Mouse (Mus musculus): Measurements from ENCODE around the gene Wdr43. TPM values are rescaled to one million over a fixed set of nuclear protein-coding genes. Genes with fewer than 3 reads are reported as not detected.

The Wdr43 gene
- polyA plus RNA-seq, 1 experiment, result 15.4 TPM

- no peaks in the 10 kb centered on the region for H3K36me3 ChIP-seq (replicated peaks; ENCODE audit: low read length)
Measured at GRCm38 (mm10) chr17:71695716-71696315, 80.1 kb downstream of the Wdr43 start.

GRCm38 (mm10) chr17:71696396-71696795, 80.7 kb downstream of the Wdr43 start:
- H3K27me3 ChIP-seq (replicated peaks), result peaks cover 31% of the 10 kb centered on the region
- no peak overlapping the region for H3K4me3 ChIP-seq (replicated peaks)
- H3K4me1 ChIP-seq, result peaks cover 4% of the 10 kb centered on the region
- H3K9me3 ChIP-seq, result no peaks in the 10 kb centered on the region
- H3K36me3 ChIP-seq (replicated peaks; ENCODE audit: low read length), result no peaks in the 10 kb centered on the region
- no peak for TF ChIP-seq FLI1 (IDR thresholded peaks at IDR 0.05; ENCODE audit: low read length)
- no peak for TF ChIP-seq GATA1 (IDR thresholded peaks at IDR 0.05; ENCODE audit: borderline replicate concordance, low read length)

More at GRCm38 (mm10) chr17:71695716-71696315, 80.1 kb downstream of the Wdr43 start:
- Histone ChIP-seq H3K27me3 (replicated peaks) (peaks cover 31% of the 10 kb centered on the region), H3K9me3 (no peaks in the 10 kb centered on the region), H3K4me3 (replicated peaks) (no peak overlapping the region), H3K4me1 (peaks cover 7% of the 10 kb centered on the region)
- TF ChIP-seq GATA1 (IDR thresholded peaks at IDR 0.05; ENCODE audit: borderline replicate concordance, low read length) (no peak), FLI1 (IDR thresholded peaks at IDR 0.05; ENCODE audit: low read length) (no peak)

- H3K4me1 ChIP-seq, result no peaks in the 10 kb centered on the region
- TF ChIP-seq GATA1 (IDR thresholded peaks at IDR 0.05; ENCODE audit: borderline replicate concordance, low read length), result no peak
- no peak for TF ChIP-seq FLI1 (IDR thresholded peaks at IDR 0.05; ENCODE audit: low read length)
- no peaks in the 10 kb centered on the region for H3K9me3 ChIP-seq
- H3K4me3 ChIP-seq (replicated peaks), result no peak overlapping the region
- H3K27me3 ChIP-seq (replicated peaks), result peaks cover 33% of the 10 kb centered on the region
- H3K36me3 ChIP-seq (replicated peaks; ENCODE audit: low read length), result no peaks in the 10 kb centered on the region
Measured at GRCm38 (mm10) chr17:71697896-71698618, 82.4 kb downstream of the Wdr43 start.

- no peak for TF ChIP-seq GATA1 (IDR thresholded peaks at IDR 0.05; ENCODE audit: borderline replicate concordance, low read length)
- TF ChIP-seq FLI1 (IDR thresholded peaks at IDR 0.05; ENCODE audit: low read length), result no peak
- H3K36me3 ChIP-seq (replicated peaks; ENCODE audit: low read length), result no peaks in the 10 kb centered on the region
Measured at GRCm38 (mm10) chr17:71698619-71698956, 82.9 kb downstream of the Wdr43 start.

GRCm38 (mm10) chr17:71705113-71705512, 89.4 kb downstream of the Wdr43 start:
- no peak overlapping the region for H3K4me3 ChIP-seq (replicated peaks)
- TF ChIP-seq GATA1 (IDR thresholded peaks at IDR 0.05; ENCODE audit: borderline replicate concordance, low read length) (no peak), FLI1 (IDR thresholded peaks at IDR 0.05; ENCODE audit: low read length) (no peak)
- H3K36me3 ChIP-seq (replicated peaks; ENCODE audit: low read length), result no peaks in the 10 kb centered on the region
- H3K9me3 ChIP-seq, result peaks cover 17% of the 10 kb centered on the region
- no peaks in the 10 kb centered on the region for H3K4me1 ChIP-seq
- peaks cover 21% of the 10 kb centered on the region for H3K27me3 ChIP-seq (replicated peaks)

More at GRCm38 (mm10) chr17:71698619-71698956, 82.9 kb downstream of the Wdr43 start:
- Histone ChIP-seq H3K4me3 (replicated peaks) (no peak overlapping the region), H3K27me3 (replicated peaks) (peaks cover 33% of the 10 kb centered on the region), H3K4me1 (no peaks in the 10 kb centered on the region), H3K9me3 (no peaks in the 10 kb centered on the region)

GRCm38 (mm10) chr17:71705550-71706480, 90.1 kb downstream of the Wdr43 start:
- TF ChIP-seq FLI1 (IDR thresholded peaks at IDR 0.05; ENCODE audit: low read length), result no peak
- no peak for TF ChIP-seq GATA1 (IDR thresholded peaks at IDR 0.05; ENCODE audit: borderline replicate concordance, low read length)
- H3K36me3 ChIP-seq (replicated peaks; ENCODE audit: low read length), result no peaks in the 10 kb centered on the region
- peak overlapping the region; percentile 0 for H3K4me3 ChIP-seq (replicated peaks)

GRCm38 (mm10) chr17:71707715-71708114, 92.0 kb downstream of the Wdr43 start:
- peaks cover 23% of the 10 kb centered on the region for H3K27me3 ChIP-seq (replicated peaks)
- H3K4me1 ChIP-seq, result no peaks in the 10 kb centered on the region
- TF ChIP-seq FLI1 (IDR thresholded peaks at IDR 0.05; ENCODE audit: low read length), result no peak
- TF ChIP-seq GATA1 (IDR thresholded peaks at IDR 0.05; ENCODE audit: borderline replicate concordance, low read length), result no peak
- peaks cover 17% of the 10 kb centered on the region for H3K9me3 ChIP-seq
- H3K4me3 ChIP-seq (replicated peaks), result no peak overlapping the region
- no peaks in the 10 kb centered on the region for H3K36me3 ChIP-seq (replicated peaks; ENCODE audit: low read length)

More at GRCm38 (mm10) chr17:71705550-71706480, 90.1 kb downstream of the Wdr43 start:
- peaks cover 17% of the 10 kb centered on the region for H3K9me3 ChIP-seq
- no peaks in the 10 kb centered on the region for H3K4me1 ChIP-seq
- H3K27me3 ChIP-seq (replicated peaks), result peaks cover 23% of the 10 kb centered on the region

Other genes with a start within 250 kb of the Wdr43 start
- gene Gm4707, start 156.0 kb upstream of the Wdr43 start, polyA plus RNA-seq (2012; ENCODE audit: insufficient read depth, low replicate concordance), result 0.15 TPM in 1 of 2 replicates, not detected in the other
- 1.8 and 4.1 TPM in 2 replicates for gene Smchd1, start 140.6 kb upstream of the Wdr43 start, polyA plus RNA-seq (2012; ENCODE audit: insufficient read depth, low replicate concordance)
- 1.2 and 2.9 TPM in 2 replicates for gene Ndc80, start 89.0 kb upstream of the Wdr43 start, polyA plus RNA-seq (2012; ENCODE audit: insufficient read depth, low replicate concordance)
- not detected in 2 replicates for gene Spdya, start 63.8 kb upstream of the Wdr43 start, polyA plus RNA-seq (2012; ENCODE audit: insufficient read depth, low replicate concordance)
- gene Togaram2, start 57.4 kb downstream of the Wdr43 start, polyA plus RNA-seq (2012; ENCODE audit: insufficient read depth, low replicate concordance), result not detected in 2 replicates
- not detected in 2 replicates for gene Pcare, start 137.0 kb downstream of the Wdr43 start, polyA plus RNA-seq (2012; ENCODE audit: insufficient read depth, low replicate concordance)
- gene Clip4, start 152.6 kb downstream of the Wdr43 start, polyA plus RNA-seq (2012; ENCODE audit: insufficient read depth, low replicate concordance), result not detected in 2 replicates

Data from megakaryocyte, embryonic 14.5 days (primary cell).